Mouse (Mus musculus): ENCODE measurements around the gene Atg16l2. TPM values are rescaled to one million over a fixed set of nuclear protein-coding genes. Genes with fewer than 3 reads are reported as not detected.

Gene Atg16l2
- 24.2 and 31.9 TPM in 2 replicates for polyA plus RNA-seq (2012; rRNA removed)

GRCm38 (mm10) chr7:101301881-101302456 lies at the start of gene Atg16l2:
Atg16l2 (minus strand) TSS chr7:101302251.
- peak; percentile 88 for DNase-seq (ENCODE audit: low spot score)

- no peak for DNase-seq (ENCODE audit: low spot score)
Measured at GRCm38 (mm10) chr7:101349861-101350260, 47.8 kb upstream of the Atg16l2 start.

- no peak for DNase-seq (ENCODE audit: low spot score)
Measured at GRCm38 (mm10) chr7:101348312-101348711, 46.3 kb upstream of the Atg16l2 start.

GRCm38 (mm10) chr7:101347767-101348270 lies 45.8 kb upstream of the Atg16l2 start, which contains the start of gene Arap1:
Arap1 (plus strand) TSS chr7:101348067.
- DNase-seq (ENCODE audit: low spot score): peak; percentile 52

GRCm38 (mm10) chr7:101346991-101347390 lies 44.9 kb upstream of the Atg16l2 start:
- no peak for DNase-seq (ENCODE audit: low spot score)

- no peak for DNase-seq (ENCODE audit: low spot score)
Measured at GRCm38 (mm10) chr7:101344892-101345291, 42.8 kb upstream of the Atg16l2 start.

- DNase-seq (ENCODE audit: low spot score): no peak
Measured at GRCm38 (mm10) chr7:101343135-101343534, 41.1 kb upstream of the Atg16l2 start.

- DNase-seq (ENCODE audit: low spot score): no peak
Measured at GRCm38 (mm10) chr7:101341405-101341804, 39.4 kb upstream of the Atg16l2 start.

- DNase-seq (ENCODE audit: low spot score): no peak
Measured at GRCm38 (mm10) chr7:101337401-101337800, 35.4 kb upstream of the Atg16l2 start.

GRCm38 (mm10) chr7:101336686-101337085 lies 34.6 kb upstream of the Atg16l2 start:
- DNase-seq (ENCODE audit: low spot score): no peak

GRCm38 (mm10) chr7:101335228-101335627 lies 33.2 kb upstream of the Atg16l2 start:
- no peak for DNase-seq (ENCODE audit: low spot score)

GRCm38 (mm10) chr7:101332045-101332831 lies 30.2 kb upstream of the Atg16l2 start:
- no peak for DNase-seq (ENCODE audit: low spot score)

GRCm38 (mm10) chr7:101330841-101331173 lies 28.8 kb upstream of the Atg16l2 start:
- no peak for DNase-seq (ENCODE audit: low spot score)

GRCm38 (mm10) chr7:101330074-101330840 lies 28.2 kb upstream of the Atg16l2 start:
- DNase-seq (ENCODE audit: low spot score): no peak

- no peak for DNase-seq (ENCODE audit: low spot score)
Measured at GRCm38 (mm10) chr7:101329606-101330005, 27.6 kb upstream of the Atg16l2 start.

- DNase-seq (ENCODE audit: low spot score): no peak
Measured at GRCm38 (mm10) chr7:101328621-101329158, 26.6 kb upstream of the Atg16l2 start.

GRCm38 (mm10) chr7:101327786-101328185 lies 25.7 kb upstream of the Atg16l2 start:
- no peak for DNase-seq (ENCODE audit: low spot score)

GRCm38 (mm10) chr7:101327263-101327662 lies 25.2 kb upstream of the Atg16l2 start:
- no peak for DNase-seq (ENCODE audit: low spot score)

GRCm38 (mm10) chr7:101326006-101326405 lies 24.0 kb upstream of the Atg16l2 start:
- no peak for DNase-seq (ENCODE audit: low spot score)

GRCm38 (mm10) chr7:101324142-101324962 lies 22.3 kb upstream of the Atg16l2 start:
- no peak for DNase-seq (ENCODE audit: low spot score)

GRCm38 (mm10) chr7:101323141-101323594 lies 21.1 kb upstream of the Atg16l2 start:
- DNase-seq (ENCODE audit: low spot score): no peak
